Comparison of ENCODE assay signal across 27 mouse cellular contexts in the genomic region with DNA sequence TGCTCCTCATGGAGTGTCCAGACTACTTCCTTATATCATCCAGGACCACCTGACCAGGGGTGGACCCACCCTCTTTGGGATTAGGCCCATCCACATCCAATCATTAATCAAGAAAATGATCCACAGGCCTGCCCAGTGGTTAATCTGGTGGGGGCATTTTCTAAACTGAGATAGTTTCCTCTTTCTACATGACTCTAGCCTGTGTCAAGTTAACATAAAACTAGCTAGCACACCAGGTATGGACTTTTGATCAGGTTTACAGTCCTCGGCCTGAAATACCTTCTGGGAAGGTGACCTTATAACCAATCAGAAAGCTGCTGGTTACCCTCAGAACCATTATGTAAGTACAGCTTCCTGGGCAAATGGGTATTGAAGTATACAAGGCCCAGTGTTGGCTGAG. TPM values are rescaled to one million over a fixed set of nuclear protein-coding genes. Genes with fewer than 3 reads are reported as not detected.
A peak's percentile ranks its signal among the peaks of the same experiment; 100 is the strongest.
DNase-seq lines count a peak whose midpoint lies in the region; ATAC-seq and TF ChIP-seq lines count a peak whose summit lies in the region.
"Had no signal": no experiment of that assay in that cellular context is flagged by ENCODE, and none has a peak within 500 bp of the region (broad histone marks: within the 10 kb centered on the region; RNA-seq: fewer than 3 reads in every experiment).

No protein-coding gene starts in this region.

- ATAC-seq in kidney, embryonic 14.5 days (ENCODE audit: low FRiP score, low TSS enrichment) = no peak
- ATAC-seq in liver, postnatal 0 days = peak; percentile 67
- ATAC-seq: forebrain, embryonic 15.5 days; Patski had no signal

- peak; percentile 75 for DNase-seq in heart, adult 11 months
- no peak for DNase-seq in heart, adult 18-20 months
- DNase-seq in kidney, adult 2 months = peak; percentile 83
- DNase-seq in kidney, postnatal 10 days = no peak
- peak; percentile 45 to 47 for DNase-seq in kidney, postnatal 36 days
- no peak for DNase-seq in liver, postnatal 0 days
- DNase-seq in liver = no peak
- DNase-seq: adrenal gland, postnatal 10 days; adrenal gland, postnatal 36 days; B cell, adult 2 months; cerebellum, adult 18-20 months; cerebellum, adult 9-11 months; cerebellum, postnatal 36 days; embryo, embryonic 11 days; gastrocnemius, postnatal 25 days had no signal

- H3K9ac ChIP-seq in kidney, embryonic 14.5 days (ENCODE audit: low read depth, low read length) = no peak overlapping the region
- no peak overlapping the region for H3K9ac ChIP-seq in liver, postnatal 0 days (replicated peaks)
- H3K9ac ChIP-seq: embryonic facial prominence, embryonic 13.5 days; forebrain, embryonic 12.5 days; forebrain, embryonic 15.5 days; hindbrain, embryonic 12.5 days; hindbrain, embryonic 15.5 days had no signal

- TF ChIP-seq CTCF in kidney, adult 2 months (conservative IDR thresholded peaks at IDR 0.05; ENCODE audit: insufficient read depth, insufficient read length, low read depth, low read length) = no peak
- no peak for TF ChIP-seq CTCF in liver, postnatal 0 days (IDR thresholded peaks at IDR 0.05; ENCODE audit: low read depth)

- no peaks in the 10 kb centered on the region for H3K27me3 ChIP-seq in kidney, adult 2 months (replicated peaks; ENCODE audit: control insufficient read depth, insufficient read depth, low read length)
- no peaks in the 10 kb centered on the region for H3K27me3 ChIP-seq in kidney, embryonic 14.5 days (ENCODE audit: control insufficient read depth, insufficient read depth, low read length)
- H3K27me3 ChIP-seq in liver, postnatal 0 days (ENCODE audit: insufficient read depth, low read length) = no peaks in the 10 kb centered on the region
- H3K27me3 ChIP-seq: CH12.LX; embryonic facial prominence, embryonic 13.5 days; forebrain, embryonic 12.5 days; forebrain, embryonic 15.5 days; hindbrain, embryonic 12.5 days; hindbrain, embryonic 15.5 days; Patski had no signal

- no peaks in the 10 kb centered on the region; the same call in 1 of the 2 replicates for H3K4me1 ChIP-seq in kidney, adult 2 months (ENCODE audit: control insufficient read depth, insufficient read depth, low read length)
- H3K4me1 ChIP-seq in kidney, embryonic 14.5 days (ENCODE audit: control insufficient read depth, insufficient read depth, low read length) = no peaks in the 10 kb centered on the region
- no peaks in the 10 kb centered on the region for H3K4me1 ChIP-seq in liver, postnatal 0 days (ENCODE audit: insufficient read depth)
- H3K4me1 ChIP-seq: embryonic facial prominence, embryonic 10.5 days; embryonic facial prominence, embryonic 13.5 days; forebrain, embryonic 12.5 days; forebrain, embryonic 15.5 days; hindbrain, embryonic 12.5 days; hindbrain, embryonic 15.5 days had no signal

- H3K9me3 ChIP-seq in kidney, embryonic 14.5 days (ENCODE audit: control insufficient read depth, low read length) = no peaks in the 10 kb centered on the region
- H3K9me3 ChIP-seq in liver, postnatal 0 days (ENCODE audit: low read length) = no peaks in the 10 kb centered on the region
- H3K9me3 ChIP-seq: embryonic facial prominence, embryonic 10.5 days; embryonic facial prominence, embryonic 13.5 days; forebrain, embryonic 12.5 days; forebrain, embryonic 15.5 days; G1E; hindbrain, embryonic 12.5 days; hindbrain, embryonic 15.5 days had no signal

- peak overlapping the region; percentile 15; the same call in 1 of the 2 replicates for H3K27ac ChIP-seq in kidney, adult 2 months (ENCODE audit: insufficient read depth, low read depth, low read length)
- H3K27ac ChIP-seq in kidney, embryonic 14.5 days (ENCODE audit: low read depth, low read length) = no peak overlapping the region
- H3K27ac ChIP-seq in liver, postnatal 0 days (ENCODE audit: low read depth) = no peak overlapping the region
- H3K27ac ChIP-seq: embryonic facial prominence, embryonic 10.5 days; embryonic facial prominence, embryonic 13.5 days; forebrain, embryonic 12.5 days; forebrain, embryonic 15.5 days; hindbrain, embryonic 12.5 days; hindbrain, embryonic 15.5 days had no signal

- TF ChIP-seq POLR2A in kidney, adult 2 months (IDR thresholded peaks at IDR 0.05; ENCODE audit: low read depth, low read length) = no peak

- WGBS in kidney, adult 2 months = 49% methylated on average over 1 of the region's 1 CpGs
- WGBS in kidney, embryonic 14.5 days = 88% methylated on average over 1 of the region's 1 CpGs
- 50% methylated on average over 1 of the region's 1 CpGs for WGBS in liver, postnatal 0 days (ENCODE audit: insufficient replicate concordance)

- no peak overlapping the region for H3K4me2 ChIP-seq in kidney, embryonic 14.5 days (replicated peaks; ENCODE audit: low read depth, low read length)
- no peak overlapping the region for H3K4me2 ChIP-seq in liver, postnatal 0 days (ENCODE audit: low read depth, low read length)
- H3K4me2 ChIP-seq: embryonic facial prominence, embryonic 13.5 days; forebrain, embryonic 12.5 days; forebrain, embryonic 15.5 days; heart, embryonic 11.5 days; hindbrain, embryonic 12.5 days; hindbrain, embryonic 15.5 days had no signal

- H3K4me3 ChIP-seq in kidney, adult 2 months (ENCODE audit: insufficient read depth, low read depth, low read length) = no peak overlapping the region
- no peak overlapping the region for H3K4me3 ChIP-seq in kidney, embryonic 14.5 days (ENCODE audit: low read length)
- H3K4me3 ChIP-seq in liver, postnatal 0 days (ENCODE audit: low read depth, low read length) = no peak overlapping the region
- H3K4me3 ChIP-seq: embryonic facial prominence, embryonic 10.5 days; embryonic facial prominence, embryonic 13.5 days; erythroblast, embryonic 14.5 days; forebrain, embryonic 12.5 days; forebrain, embryonic 15.5 days; hindbrain, embryonic 12.5 days; hindbrain, embryonic 15.5 days had no signal

- no peak for TF ChIP-seq EP300 in liver, postnatal 0 days (IDR thresholded peaks at IDR 0.05; ENCODE audit: low read depth)

- no peaks in the 10 kb centered on the region for H3K36me3 ChIP-seq in kidney, adult 2 months (ENCODE audit: control insufficient read depth, insufficient read depth, low read length)
- no peaks in the 10 kb centered on the region for H3K36me3 ChIP-seq in kidney, embryonic 14.5 days (ENCODE audit: control insufficient read depth, insufficient read depth, low read length)
- no peaks in the 10 kb centered on the region for H3K36me3 ChIP-seq in liver, postnatal 0 days (replicated peaks; ENCODE audit: insufficient read depth, low read length)
- H3K36me3 ChIP-seq: embryonic facial prominence, embryonic 10.5 days; forebrain, embryonic 12.5 days; forebrain, embryonic 15.5 days; G1E; hindbrain, embryonic 15.5 days had no signal

RNA-seq across cellular contexts. Expression of a gene that starts 23.7 kb away (rescaled TPM):
- total RNA-seq in heart, adult 18-20 months (2021) = 1 to 10 TPM; 3.9 to 4.1 TPM
- polyA plus RNA-seq in kidney, adult 2 months (2012; rRNA removed) = 18.2 and 26.0 TPM in 2 replicates
- 3.9 and 4.8 TPM in 2 replicates for polyA plus RNA-seq in kidney, embryonic 14.5 days (2014; fragmentation: Nextera tagmentation; extraction: Ambion mirVana)
- 0.50 and 0.94 TPM in 2 replicates for polyA plus RNA-seq in liver, postnatal 0 days (2015; fragmentation: Nextera tagmentation; extraction: Ambion mirVana)
- polyA plus RNA-seq: erythroblast, embryonic 14.5 days had no signal

Comparison
In these comparisons a context has a peak if more than half of its experiments do, and no peak if none do; other contexts are left out.
1. DNase-seq: peak in heart, adult 11 months (single experiment), kidney, adult 2 months (single experiment) and kidney, postnatal 36 days (2 of 2); none in heart, adult 18-20 months (0 of 2), kidney, postnatal 10 days (single experiment), liver, postnatal 0 days (single experiment) and liver (single experiment).